ENCODE assay signal across 20 mouse cellular contexts in the genomic region with DNA sequence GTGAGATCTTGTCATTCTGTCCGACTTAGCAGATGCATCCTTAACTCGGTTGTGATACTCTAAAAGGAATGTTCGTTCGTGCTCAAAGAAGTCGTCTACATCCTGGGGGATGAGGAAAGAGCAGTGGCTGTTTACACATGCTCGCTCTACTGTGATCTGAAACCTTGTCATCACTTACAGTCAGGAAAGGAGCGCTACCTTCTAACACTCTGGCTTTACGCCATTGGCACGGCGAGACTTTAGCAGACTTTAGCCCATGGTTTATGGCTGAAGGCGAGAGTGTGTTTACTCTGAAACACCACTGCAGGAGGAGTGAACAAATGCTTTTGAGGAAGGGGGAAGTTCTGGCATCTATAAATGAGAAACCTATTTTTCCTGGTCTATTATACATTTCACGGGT.
"Had no signal": no experiment of that assay in that cellular context is flagged by ENCODE, and none has a peak within 500 bp of the region (broad histone marks: within the 10 kb centered on the region; RNA-seq: fewer than 3 reads in every experiment).

No protein-coding gene starts in this region.

- DNase-seq: lung, adult 18-20 months; lung, embryonic 14.5 days; lung, postnatal 10 days; lung, postnatal 4 days; midbrain, embryonic 14.5 days; retina, postnatal 1 day; right cerebral cortex, adult 18-20 months; right cerebral cortex, postnatal 25 days; right cerebral cortex, postnatal 4 days; thymus, adult 18-20 months; thymus, postnatal 14 days; thymus, postnatal 36 days had no signal

- H3K4me3 ChIP-seq: midbrain, embryonic 10.5 days; midbrain, embryonic 12.5 days; myocyte; neural tube, embryonic 13.5 days; neural tube, embryonic 15.5 days; stomach, embryonic 15.5 days had no signal

- ATAC-seq: midbrain, embryonic 16.5 days had no signal

- H3K27me3 ChIP-seq: midbrain, embryonic 12.5 days; neural tube, embryonic 13.5 days; neural tube, embryonic 15.5 days; stomach, embryonic 15.5 days had no signal

- H3K4me1 ChIP-seq: midbrain, embryonic 10.5 days; midbrain, embryonic 12.5 days; neural tube, embryonic 13.5 days; neural tube, embryonic 15.5 days; stomach, embryonic 15.5 days had no signal

- H3K9ac ChIP-seq: lung, embryonic 14.5 days; midbrain, embryonic 12.5 days; neural tube, embryonic 13.5 days; neural tube, embryonic 15.5 days; stomach, embryonic 15.5 days had no signal

- H3K9me3 ChIP-seq: midbrain, embryonic 10.5 days; midbrain, embryonic 12.5 days; neural tube, embryonic 13.5 days; neural tube, embryonic 15.5 days; stomach, embryonic 15.5 days had no signal

- H3K27ac ChIP-seq: midbrain, embryonic 10.5 days; midbrain, embryonic 12.5 days; neural tube, embryonic 13.5 days; neural tube, embryonic 15.5 days; stomach, embryonic 15.5 days; stomach, postnatal 0 days had no signal

- H3K4me2 ChIP-seq: lung, embryonic 14.5 days; midbrain, embryonic 12.5 days; neural tube, embryonic 13.5 days; neural tube, embryonic 15.5 days; stomach, embryonic 15.5 days had no signal
